In genomic region chr7:99073734-99074372, GRCm38 (mm10) we compare ENCODE assay signal across 8 mouse cellular contexts.
DNase-seq lines count a peak whose midpoint lies in the region; ATAC-seq and TF ChIP-seq lines count a peak whose summit lies in the region.

No protein-coding gene starts in this region.

- no peak overlapping the region for H3K4me2 ChIP-seq in hindbrain, embryonic 15.5 days
- H3K4me2 ChIP-seq in lung, postnatal 0 days (replicated peaks; ENCODE audit: low read depth, low read length) = no peak overlapping the region

- no peaks in the 10 kb centered on the region for H3K27me3 ChIP-seq in E14TG2a.4 (ENCODE audit: insufficient read depth, low read length)
- H3K27me3 ChIP-seq in hindbrain, embryonic 15.5 days = no peaks in the 10 kb centered on the region
- H3K27me3 ChIP-seq in lung, postnatal 0 days (replicated peaks; ENCODE audit: insufficient read depth, low read length) = no peaks in the 10 kb centered on the region

- ATAC-seq in hindbrain, embryonic 15.5 days (ENCODE audit: low FRiP score, low read depth) = peak; percentile 84; the same call in 1 of the 2 replicates
- peak; percentile 68 for ATAC-seq in lung, postnatal 0 days

- no peak overlapping the region for H3K4me3 ChIP-seq in gastrocnemius, adult 2 months
- no peak overlapping the region for H3K4me3 ChIP-seq in E14TG2a.4 (replicated peaks; ENCODE audit: low read length)
- no peak overlapping the region for H3K4me3 ChIP-seq in hindbrain, embryonic 15.5 days
- H3K4me3 ChIP-seq in lung, postnatal 0 days (ENCODE audit: low read depth, low read length) = no peak overlapping the region

- H3K9me3 ChIP-seq in E14TG2a.4 (ENCODE audit: low read length) = no peaks in the 10 kb centered on the region
- no peaks in the 10 kb centered on the region for H3K9me3 ChIP-seq in hindbrain, embryonic 15.5 days
- no peaks in the 10 kb centered on the region for H3K9me3 ChIP-seq in lung, postnatal 0 days (ENCODE audit: low read length)

- intact Hi-C loops in gastrocnemius, adult 2 months (cut with DNase I) = no loop called here

- peak; percentile 44 for DNase-seq in gastrocnemius, adult 2 months
- no peak for DNase-seq in gastrocnemius, adult 18-20 months (ENCODE audit: low spot score)
- peak; percentile 79 for DNase-seq in embryo, embryonic 10 days (ENCODE audit: low spot score)
- peak; percentile 63 for DNase-seq in lung, postnatal 0 days (ENCODE audit: low spot score)
- DNase-seq in right cerebral cortex, postnatal 4 days = peak; percentile 41
- no peak for DNase-seq in spleen, adult 18-20 months

- H3K9ac ChIP-seq in hindbrain, embryonic 15.5 days = no peak overlapping the region
- no peak overlapping the region for H3K9ac ChIP-seq in lung, postnatal 0 days (replicated peaks; ENCODE audit: low read depth)

- H3K36me3 ChIP-seq in E14TG2a.4 (ENCODE audit: insufficient read depth, low read length) = no peaks in the 10 kb centered on the region
- H3K36me3 ChIP-seq in hindbrain, embryonic 15.5 days = no peaks in the 10 kb centered on the region
- H3K36me3 ChIP-seq in lung, postnatal 0 days (ENCODE audit: insufficient read depth, low read length) = no peaks in the 10 kb centered on the region

- 22% methylated on average over 7 of the region's 7 CpGs for WGBS in hindbrain, embryonic 15.5 days
- 29% methylated on average over 7 of the region's 7 CpGs for WGBS in lung, postnatal 0 days

- TF ChIP-seq CTCF in gastrocnemius, adult 2 months (IDR thresholded peaks at IDR 0.05) = peak; percentile 55
- TF ChIP-seq CTCF in E14TG2a.4 (conservative IDR thresholded peaks at IDR 0.05; ENCODE audit: low read length) = peak; percentile 43
- peak; percentile 76 for TF ChIP-seq CTCF in lung, postnatal 0 days (IDR thresholded peaks at IDR 0.05)

- H3K4me1 ChIP-seq in E14TG2a.4 (replicated peaks; ENCODE audit: low read depth, low read length) = peaks cover 18% of the 10 kb centered on the region
- H3K4me1 ChIP-seq in hindbrain, embryonic 15.5 days (replicated peaks) = 0 out of 2 replicates have a peak, but pooled peaks cover 3% of the 10 kb centered on the region
- no peaks in the 10 kb centered on the region for H3K4me1 ChIP-seq in lung, postnatal 0 days (ENCODE audit: insufficient read depth, low read depth, low read length)

- no peak for TF ChIP-seq EP300 in lung, postnatal 0 days (IDR thresholded peaks at IDR 0.05)

- H3K27ac ChIP-seq in gastrocnemius, adult 2 months = no peak overlapping the region
- no peak overlapping the region for H3K27ac ChIP-seq in hindbrain, embryonic 15.5 days (replicated peaks)
- no peak overlapping the region for H3K27ac ChIP-seq in lung, postnatal 0 days (ENCODE audit: low read length)

Comparison
In these comparisons a context has a peak if more than half of its experiments do, and no peak if none do; other contexts are left out.
1. DNase-seq: peak in gastrocnemius, adult 2 months (single experiment), embryo, embryonic 10 days (single experiment), lung, postnatal 0 days (single experiment) and right cerebral cortex, postnatal 4 days (single experiment); none in gastrocnemius, adult 18-20 months (single experiment) and spleen, adult 18-20 months (0 of 2).
2. Peak in every context shown above with its lines, with median percentiles within 50 percentile points of each other: CTCF ChIP-seq.